Mouse (Mus musculus): ENCODE measurements around the gene Mrtfb. TPM values are rescaled to one million over a fixed set of nuclear protein-coding genes. Genes with fewer than 3 reads are reported as not detected.

Mrtfb gene
- polyA plus RNA-seq, 1 experiment from 2014 or later = 23.7 TPM

DNA sequence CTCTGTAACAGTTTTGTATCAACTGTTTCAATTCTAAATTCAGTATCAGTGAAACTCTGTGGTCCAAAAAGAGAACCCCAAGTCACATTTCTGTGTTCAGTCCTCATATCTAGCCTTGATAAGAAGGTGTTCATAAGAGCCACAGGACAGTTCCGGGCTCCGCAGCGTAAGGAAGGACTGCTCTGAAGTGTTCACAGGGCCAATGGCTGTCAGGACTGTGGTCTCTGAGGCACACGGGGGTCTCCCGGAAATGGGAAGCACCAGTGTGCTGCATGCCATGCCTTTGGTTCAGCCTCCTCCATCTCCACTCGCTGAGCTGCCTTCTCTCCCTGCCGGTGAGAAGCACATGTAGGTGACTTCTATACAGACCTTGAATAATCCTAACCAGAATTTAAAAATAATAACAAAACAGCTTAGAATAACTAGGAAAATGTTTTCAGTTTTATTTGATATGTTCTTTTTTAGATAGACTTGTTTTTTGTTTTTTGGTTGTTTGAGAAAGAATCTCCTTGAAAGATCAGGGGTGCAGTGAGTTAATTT lies 120.7 kb downstream of the Mrtfb start:
- Histone ChIP-seq H3K27ac (no peak overlapping the region), H3K27me3 (no peaks in the 10 kb centered on the region), H3K4me3 (no peak overlapping the region), H3K4me1 (no peaks in the 10 kb centered on the region), H3K36me3 (peaks cover 3% of the 10 kb centered on the region; the same call in 1 of the 2 replicates), H3K9me3 (no peaks in the 10 kb centered on the region), H3K4me2 (no peak overlapping the region), H3K9ac (no peak overlapping the region)
- WGBS = 64% methylated on average over 7 of the region's 7 CpGs
- ATAC-seq (ENCODE audit: borderline replicate concordance, extremely low read depth, low FRiP score, low TSS enrichment) = no peak

DNA sequence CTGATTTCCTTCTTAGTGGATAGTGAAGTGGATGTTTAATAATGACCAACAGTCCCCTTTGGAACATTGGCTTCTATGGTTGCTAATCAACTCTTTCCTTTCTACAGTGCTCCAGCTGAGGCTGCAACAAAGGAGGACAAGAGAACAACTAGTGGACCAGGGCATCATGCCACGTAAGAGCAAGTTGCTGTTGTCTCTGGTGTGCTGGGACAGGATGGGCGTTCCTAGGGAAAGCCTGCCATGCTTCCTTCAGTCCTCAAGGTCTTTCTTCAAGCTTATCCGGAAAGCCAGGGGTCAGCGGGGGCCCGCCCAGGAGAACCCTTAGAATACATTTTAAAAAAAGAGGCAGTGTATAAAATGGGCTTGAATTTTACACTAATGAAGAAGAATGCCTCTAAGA lies 121.9 kb downstream of the Mrtfb start:
- 0 out of 2 replicates have a peak overlapping the region, but pooled peaks have one; percentile 48 for H3K27ac ChIP-seq
- no peaks in the 10 kb centered on the region for H3K27me3 ChIP-seq
- peaks cover 3% of the 10 kb centered on the region; the same call in 1 of the 2 replicates for H3K36me3 ChIP-seq
- no peak for ATAC-seq (ENCODE audit: borderline replicate concordance, extremely low read depth, low FRiP score, low TSS enrichment)
- no peak overlapping the region for H3K9ac ChIP-seq
- H3K9me3 ChIP-seq = no peaks in the 10 kb centered on the region
- no peak overlapping the region for H3K4me2 ChIP-seq
- H3K4me3 ChIP-seq = no peak overlapping the region
- H3K4me1 ChIP-seq = no peaks in the 10 kb centered on the region
- 80% methylated on average over 5 of the region's 5 CpGs for WGBS

DNA sequence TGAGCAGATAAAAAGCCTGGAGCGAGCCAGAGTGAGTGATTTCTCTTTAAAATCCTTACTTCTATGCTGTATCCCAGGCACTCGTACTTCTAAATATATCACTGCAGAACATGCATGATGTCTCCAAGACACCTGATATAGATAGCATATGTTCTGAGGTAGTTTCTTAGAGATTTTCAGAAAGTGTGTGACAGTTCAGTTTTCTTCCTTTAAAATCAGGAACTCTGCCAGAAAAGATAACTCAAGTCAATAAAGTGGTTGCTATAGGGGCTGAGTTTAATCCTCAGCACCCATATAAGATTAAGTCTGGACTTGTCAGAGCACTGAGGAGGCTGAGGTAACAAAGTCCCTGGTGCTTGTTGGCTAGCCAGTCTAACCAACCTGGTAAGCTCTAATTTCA lies 123.6 kb downstream of the Mrtfb start:
- ATAC-seq (ENCODE audit: borderline replicate concordance, extremely low read depth, low FRiP score, low TSS enrichment) = no peak
- Histone ChIP-seq H3K27ac (no peak overlapping the region), H3K4me3 (no peak overlapping the region), H3K27me3 (no peaks in the 10 kb centered on the region), H3K9me3 (no peaks in the 10 kb centered on the region), H3K4me1 (no peaks in the 10 kb centered on the region), H3K4me2 (no peak overlapping the region), H3K36me3 (peaks cover 14% of the 10 kb centered on the region), H3K9ac (no peak overlapping the region)
- 66% methylated on average over 2 of the region's 2 CpGs for WGBS

GRCm38 (mm10) chr16:13381771-13382170 lies 125.5 kb downstream of the Mrtfb start:
- WGBS = 55% methylated on average over 2 of the region's 2 CpGs
- no peak overlapping the region for H3K4me3 ChIP-seq
- no peaks in the 10 kb centered on the region for H3K9me3 ChIP-seq
- no peak overlapping the region for H3K4me2 ChIP-seq
- peaks cover 30% of the 10 kb centered on the region for H3K36me3 ChIP-seq
- no peak overlapping the region for H3K9ac ChIP-seq
- no peak for ATAC-seq (ENCODE audit: borderline replicate concordance, extremely low read depth, low FRiP score, low TSS enrichment)
- H3K4me1 ChIP-seq = no peaks in the 10 kb centered on the region
- no peak overlapping the region for H3K27ac ChIP-seq
- no peaks in the 10 kb centered on the region for H3K27me3 ChIP-seq

GRCm38 (mm10) chr16:13387306-13387705 lies 131.0 kb downstream of the Mrtfb start:
- 75% methylated on average over 4 of the region's 4 CpGs for WGBS
- H3K4me1 ChIP-seq = no peaks in the 10 kb centered on the region
- ATAC-seq (ENCODE audit: borderline replicate concordance, extremely low read depth, low FRiP score, low TSS enrichment) = no peak
- no peaks in the 10 kb centered on the region for H3K9me3 ChIP-seq
- H3K27ac ChIP-seq = no peak overlapping the region
- H3K4me2 ChIP-seq = no peak overlapping the region
- H3K27me3 ChIP-seq = no peaks in the 10 kb centered on the region
- no peak overlapping the region for H3K9ac ChIP-seq
- H3K4me3 ChIP-seq = no peak overlapping the region
- H3K36me3 ChIP-seq = peaks cover 44% of the 10 kb centered on the region

- Histone ChIP-seq H3K36me3 (peaks cover 77% of the 10 kb centered on the region), H3K4me3 (no peak overlapping the region), H3K4me1 (no peaks in the 10 kb centered on the region), H3K27me3 (no peaks in the 10 kb centered on the region), H3K27ac (no peak overlapping the region), H3K4me2 (no peak overlapping the region), H3K9ac (no peak overlapping the region), H3K9me3 (no peaks in the 10 kb centered on the region)
- no peak for ATAC-seq (ENCODE audit: borderline replicate concordance, extremely low read depth, low FRiP score, low TSS enrichment)
- 64% methylated on average over 2 of the region's 2 CpGs for WGBS
These were observed 144.1 kb downstream of the Mrtfb start for GRCm38 (mm10) chr16:13400375-13400774.

- ATAC-seq (ENCODE audit: borderline replicate concordance, extremely low read depth, low FRiP score, low TSS enrichment) = no peak
- WGBS = 78% methylated on average over 5 of the region's 5 CpGs
These were observed 145.3 kb downstream of the Mrtfb start for GRCm38 (mm10) chr16:13401591-13401990.

DNA sequence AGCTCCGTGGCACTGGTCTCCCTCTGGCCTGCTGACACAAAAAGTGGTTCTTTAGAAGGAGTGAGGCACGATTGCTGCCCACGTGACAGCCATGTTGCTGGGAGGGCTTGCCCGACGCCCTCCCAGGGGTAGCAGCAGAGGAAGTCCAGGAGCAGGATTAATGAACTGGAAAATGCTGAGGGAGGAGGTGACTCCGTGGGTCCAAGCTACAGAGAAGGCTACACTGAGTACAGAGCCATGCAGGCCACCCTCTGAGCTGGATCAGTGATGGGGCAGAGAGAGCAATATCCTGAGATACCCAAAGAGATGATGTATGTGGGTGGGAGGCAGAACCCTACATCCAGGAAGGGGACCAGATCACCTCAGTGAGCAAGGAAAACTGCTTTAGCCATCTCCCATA lies 148.4 kb downstream of the Mrtfb start:
- WGBS = 82% methylated on average over 6 of the region's 6 CpGs
- peaks cover 78% of the 10 kb centered on the region for H3K36me3 ChIP-seq

More at GRCm38 (mm10) chr16:13401591-13401990, 145.3 kb downstream of the Mrtfb start:
- H3K27me3 ChIP-seq = no peaks in the 10 kb centered on the region
- H3K4me1 ChIP-seq = no peaks in the 10 kb centered on the region
- no peak overlapping the region for H3K4me2 ChIP-seq
- no peak overlapping the region for H3K4me3 ChIP-seq
- H3K27ac ChIP-seq = no peak overlapping the region
- H3K9ac ChIP-seq = no peak overlapping the region
- H3K9me3 ChIP-seq = no peaks in the 10 kb centered on the region
- H3K36me3 ChIP-seq = peaks cover 79% of the 10 kb centered on the region

GRCm38 (mm10) chr16:13405403-13405802 lies 149.1 kb downstream of the Mrtfb start:
- Histone ChIP-seq H3K9me3 (no peaks in the 10 kb centered on the region), H3K4me2 (no peak overlapping the region), H3K4me1 (no peaks in the 10 kb centered on the region), H3K36me3 (peaks cover 78% of the 10 kb centered on the region), H3K4me3 (no peak overlapping the region), H3K9ac (no peak overlapping the region), H3K27ac (no peak overlapping the region), H3K27me3 (no peaks in the 10 kb centered on the region)
- ATAC-seq (ENCODE audit: borderline replicate concordance, extremely low read depth, low FRiP score, low TSS enrichment) = no peak
- WGBS = 83% methylated on average over 2 of the region's 2 CpGs

More for the DNA sequence above, 148.4 kb downstream of the Mrtfb start:
- Histone ChIP-seq H3K27me3 (no peaks in the 10 kb centered on the region), H3K4me2 (no peak overlapping the region), H3K9me3 (no peaks in the 10 kb centered on the region), H3K4me1 (no peaks in the 10 kb centered on the region), H3K27ac (no peak overlapping the region), H3K9ac (no peak overlapping the region), H3K4me3 (no peak overlapping the region)
- ATAC-seq (ENCODE audit: borderline replicate concordance, extremely low read depth, low FRiP score, low TSS enrichment) = no peak

DNA sequence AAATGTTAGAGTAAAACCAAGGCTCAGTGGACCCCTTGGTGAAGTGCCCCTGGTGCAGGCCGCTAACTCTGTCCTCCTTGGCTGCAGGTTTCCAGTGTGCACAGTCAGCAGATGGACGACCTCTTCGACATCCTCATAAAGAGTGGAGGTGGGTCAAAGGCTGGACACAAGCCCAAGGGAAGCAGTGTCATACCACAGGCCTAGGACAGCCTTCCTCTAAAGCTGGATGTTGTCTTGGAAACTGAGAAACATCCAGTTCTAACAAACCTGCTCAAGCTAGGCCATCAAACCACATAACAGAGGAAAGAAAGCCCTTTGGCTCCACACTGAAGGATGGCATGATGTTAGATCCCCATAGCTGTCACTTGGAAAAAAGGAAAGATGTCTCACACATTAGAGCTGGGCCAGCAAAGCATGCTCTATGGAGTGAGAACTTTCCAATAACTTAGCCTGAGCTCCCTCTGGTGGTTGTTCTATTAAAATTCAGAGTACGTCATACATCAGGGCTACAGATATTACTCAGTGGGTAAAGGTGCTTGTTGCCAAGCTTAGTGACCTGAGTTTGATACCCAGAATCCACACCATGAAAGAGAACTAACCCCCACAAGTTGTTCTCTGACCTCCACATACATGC lies 153.4 kb downstream of the Mrtfb start:
- no peak overlapping the region for H3K27ac ChIP-seq
- no peaks in the 10 kb centered on the region for H3K9me3 ChIP-seq
- H3K4me1 ChIP-seq = no peaks in the 10 kb centered on the region
- peaks cover 75% of the 10 kb centered on the region for H3K36me3 ChIP-seq
- no peak overlapping the region for H3K4me3 ChIP-seq
- H3K9ac ChIP-seq = no peak overlapping the region
- no peaks in the 10 kb centered on the region for H3K27me3 ChIP-seq
- H3K4me2 ChIP-seq = no peak overlapping the region
- WGBS = 71% methylated on average over 4 of the region's 4 CpGs
- no peak for ATAC-seq (ENCODE audit: borderline replicate concordance, extremely low read depth, low FRiP score, low TSS enrichment)

- peaks cover 65% of the 10 kb centered on the region for H3K36me3 ChIP-seq
- 88% methylated on average over 2 of the region's 2 CpGs for WGBS
- ATAC-seq (ENCODE audit: borderline replicate concordance, extremely low read depth, low FRiP score, low TSS enrichment) = no peak
These were observed 154.5 kb downstream of the Mrtfb start for GRCm38 (mm10) chr16:13410760-13411159.

DNA sequence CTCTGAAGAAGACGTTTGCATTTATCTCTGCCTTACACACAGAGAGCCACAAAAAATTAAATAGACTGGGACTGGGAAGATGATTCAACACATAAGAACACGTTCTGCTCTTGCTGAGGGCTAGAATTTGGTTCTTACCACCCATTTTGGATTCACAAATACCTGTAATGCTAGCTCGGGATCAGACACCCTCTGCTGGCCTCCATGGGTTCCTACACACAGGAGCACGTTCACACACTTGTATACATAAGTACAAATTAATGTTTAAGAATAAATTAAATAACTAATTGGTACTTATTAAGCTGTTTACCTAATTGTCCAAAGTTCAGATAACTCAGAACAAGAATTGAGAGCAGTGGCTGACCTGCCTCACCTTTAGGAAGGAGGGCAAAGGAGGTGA lies 155.2 kb downstream of the Mrtfb start:
- Histone ChIP-seq H3K4me1 (no peaks in the 10 kb centered on the region), H3K9ac (no peak overlapping the region), H3K27me3 (no peaks in the 10 kb centered on the region), H3K4me2 (no peak overlapping the region), H3K36me3 (peaks cover 58% of the 10 kb centered on the region), H3K9me3 (no peaks in the 10 kb centered on the region), H3K27ac (no peak overlapping the region), H3K4me3 (no peak overlapping the region)
- ATAC-seq (ENCODE audit: borderline replicate concordance, extremely low read depth, low FRiP score, low TSS enrichment) = no peak
- 94% methylated on average over 4 of the region's 4 CpGs for WGBS

More at GRCm38 (mm10) chr16:13410760-13411159, 154.5 kb downstream of the Mrtfb start:
- Histone ChIP-seq H3K9me3 (no peaks in the 10 kb centered on the region), H3K4me1 (no peaks in the 10 kb centered on the region), H3K4me2 (no peak overlapping the region), H3K9ac (no peak overlapping the region), H3K4me3 (no peak overlapping the region), H3K27ac (no peak overlapping the region), H3K27me3 (no peaks in the 10 kb centered on the region)
